Comparison of ENCODE assay signal across 1 mouse cellular context in genomic region chr6:127151565-127152105, GRCm38 (mm10).
TF ChIP-seq lines count a peak whose summit lies in the region.

No protein-coding gene starts in this region.

TF ChIP-seq in MEL, 35 proteins besides CTCF, POLR2A, EP300 and RAD21 (continued from another document):
- TF ChIP-seq POLR2AphosphoS5 (IDR thresholded peaks at IDR 0.05; ENCODE audit: borderline replicate concordance, low read depth, low read length) (no peak), MAX (IDR thresholded peaks at IDR 0.05; ENCODE audit: low read length) (peak; percentile 87), MAFK (IDR thresholded peaks at IDR 0.05; ENCODE audit: borderline replicate concordance, low read depth, low read length) (no peak), ZC3H11A (IDR thresholded peaks at IDR 0.05; ENCODE audit: low read depth, low read length) (no peak), NRF1 (IDR thresholded peaks at IDR 0.05; ENCODE audit: insufficient read depth, low read depth, low read length, poor library complexity, severe bottlenecking) (peak; percentile 16; the same call in 1 of the 2 replicates), UBTF (IDR thresholded peaks at IDR 0.05; ENCODE audit: borderline replicate concordance, insufficient read depth, low read depth, low read length) (no peak), JUND (IDR thresholded peaks at IDR 0.05; ENCODE audit: low read depth, low read length) (no peak), SMC3 (IDR thresholded peaks at IDR 0.05; ENCODE audit: low read depth, low read length) (no peak)
